Mouse (Mus musculus): ENCODE measurements around the gene 5730455P16Rik. TPM values are rescaled to one million over a fixed set of nuclear protein-coding genes. Genes with fewer than 3 reads are reported as not detected.
"Not testable (repeated sequence)": the region's sequence is repeated elsewhere in the genome, so short reads cannot be mapped to it uniquely, and the experiment has no call there.

5730455P16Rik gene
- polyA plus RNA-seq (2012; rRNA removed) = 4.1 and 5.0 TPM in 2 replicates

- peaks cover 3% of the 10 kb centered on the region; the same call in 1 of the 2 replicates for H3K4me1 ChIP-seq (ENCODE audit: control insufficient read depth, insufficient read depth, low read length)
- peak within 1 kb of the TSS; percentile 71 for H3K4me3 ChIP-seq (ENCODE audit: insufficient read depth, low read depth, low read length)
- H3K27ac ChIP-seq (ENCODE audit: insufficient read depth, low read depth, low read length) = no peak within 1 kb of the TSS
- no peaks in the 10 kb centered on the region for H3K27me3 ChIP-seq (replicated peaks; ENCODE audit: control insufficient read depth, insufficient read depth, low read length)
- H3K36me3 ChIP-seq (ENCODE audit: control insufficient read depth, insufficient read depth, low read length) = no peaks in the 10 kb centered on the region; the same call in 1 of the 2 replicates
- TF ChIP-seq CTCF (conservative IDR thresholded peaks at IDR 0.05; ENCODE audit: insufficient read depth, insufficient read length, low read depth, low read length) = no peak
- no peak for TF ChIP-seq POLR2A (IDR thresholded peaks at IDR 0.05; ENCODE audit: low read depth, low read length)
- WGBS = under 1% methylated on average over 43 of the region's 43 CpGs
- peak; percentile 87 for DNase-seq
These were observed at the start of gene 5730455P16Rik for GRCm38 (mm10) chr11:80377712-80378451. 5730455P16Rik (minus strand) TSS chr11:80378034.

- not testable (repeated sequence) for H3K4me3 ChIP-seq (ENCODE audit: insufficient read depth, low read depth, low read length); H3K4me1 ChIP-seq (ENCODE audit: control insufficient read depth, insufficient read depth, low read length); H3K27me3 ChIP-seq (replicated peaks; ENCODE audit: control insufficient read depth, insufficient read depth, low read length); DNase-seq; H3K36me3 ChIP-seq (ENCODE audit: control insufficient read depth, insufficient read depth, low read length); H3K27ac ChIP-seq (ENCODE audit: insufficient read depth, low read depth, low read length)
- 79% methylated on average over 16 of the region's 16 CpGs for WGBS
These were observed 48.4 kb upstream of the 5730455P16Rik start for GRCm38 (mm10) chr11:80426029-80426813.

DNA sequence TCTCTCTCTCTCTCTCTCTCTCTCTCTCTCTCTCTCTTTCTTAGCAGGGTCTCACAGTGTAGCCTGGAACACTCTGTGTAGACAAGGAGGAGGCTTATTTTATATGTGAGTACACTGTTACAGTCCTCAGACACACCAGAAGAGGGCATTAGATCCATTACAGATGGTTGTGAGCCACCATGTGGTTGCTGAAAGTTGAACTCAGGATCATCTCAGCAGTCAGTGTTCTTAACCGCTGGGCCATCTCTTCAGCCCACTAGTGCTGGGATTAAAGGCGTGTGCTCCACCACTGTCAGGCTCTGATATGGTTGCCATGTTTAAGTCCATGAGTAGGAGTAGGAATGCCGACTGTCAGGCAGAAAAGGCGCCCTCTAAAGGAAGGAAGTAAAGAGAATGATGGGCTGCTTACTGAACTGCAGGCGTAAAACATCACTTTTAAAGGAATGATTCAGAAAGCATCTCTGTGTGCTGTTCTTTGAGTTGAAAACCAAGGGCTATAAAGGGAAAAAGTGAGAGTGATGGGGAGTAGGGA lies 47.5 kb upstream of the 5730455P16Rik start:
- no peaks in the 10 kb centered on the region for H3K36me3 ChIP-seq (ENCODE audit: control insufficient read depth, insufficient read depth, low read length)
- no peak for TF ChIP-seq POLR2A (IDR thresholded peaks at IDR 0.05; ENCODE audit: low read depth, low read length)
- TF ChIP-seq CTCF (conservative IDR thresholded peaks at IDR 0.05; ENCODE audit: insufficient read depth, insufficient read length, low read depth, low read length) = no peak
- H3K27me3 ChIP-seq (replicated peaks; ENCODE audit: control insufficient read depth, insufficient read depth, low read length) = no peaks in the 10 kb centered on the region
- no peak overlapping the region for H3K4me3 ChIP-seq (ENCODE audit: insufficient read depth, low read depth, low read length)
- DNase-seq = no peak
- no peak overlapping the region for H3K27ac ChIP-seq (ENCODE audit: insufficient read depth, low read depth, low read length)
- peaks cover 4% of the 10 kb centered on the region; the same call in 1 of the 2 replicates for H3K4me1 ChIP-seq (ENCODE audit: control insufficient read depth, insufficient read depth, low read length)
- 60% methylated on average over 5 of the region's 5 CpGs for WGBS

DNA sequence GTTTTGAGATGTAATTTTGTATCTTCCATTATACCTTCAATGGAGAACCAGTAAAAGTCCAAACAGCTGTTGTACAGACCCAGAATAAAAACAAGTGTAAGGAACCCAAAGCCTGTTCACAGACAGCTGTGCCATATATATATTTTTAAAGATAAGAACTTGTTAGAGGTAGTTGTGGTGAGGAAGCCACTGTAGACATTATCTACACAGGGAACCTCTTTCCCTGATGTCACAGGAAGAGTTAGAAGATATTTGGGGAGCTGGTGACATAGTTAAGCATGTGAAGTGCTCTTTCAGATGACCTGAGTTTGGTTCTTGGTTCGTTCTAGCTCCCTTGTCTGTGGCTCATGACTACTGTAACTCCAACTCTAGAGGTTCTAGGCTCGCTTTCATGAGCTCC lies 46.9 kb upstream of the 5730455P16Rik start:
- Histone ChIP-seq H3K27me3 (replicated peaks; ENCODE audit: control insufficient read depth, insufficient read depth, low read length) (no peaks in the 10 kb centered on the region), H3K36me3 (ENCODE audit: control insufficient read depth, insufficient read depth, low read length) (no peaks in the 10 kb centered on the region), H3K4me1 (ENCODE audit: control insufficient read depth, insufficient read depth, low read length) (peaks cover 2% of the 10 kb centered on the region; the same call in 1 of the 2 replicates), H3K27ac (ENCODE audit: insufficient read depth, low read depth, low read length) (no peak overlapping the region), H3K4me3 (ENCODE audit: insufficient read depth, low read depth, low read length) (no peak overlapping the region)
- 93% methylated on average over 2 of the region's 2 CpGs for WGBS
- DNase-seq = no peak
- TF ChIP-seq CTCF (conservative IDR thresholded peaks at IDR 0.05; ENCODE audit: insufficient read depth, insufficient read length, low read depth, low read length) = no peak
- TF ChIP-seq POLR2A (IDR thresholded peaks at IDR 0.05; ENCODE audit: low read depth, low read length) = no peak

DNA sequence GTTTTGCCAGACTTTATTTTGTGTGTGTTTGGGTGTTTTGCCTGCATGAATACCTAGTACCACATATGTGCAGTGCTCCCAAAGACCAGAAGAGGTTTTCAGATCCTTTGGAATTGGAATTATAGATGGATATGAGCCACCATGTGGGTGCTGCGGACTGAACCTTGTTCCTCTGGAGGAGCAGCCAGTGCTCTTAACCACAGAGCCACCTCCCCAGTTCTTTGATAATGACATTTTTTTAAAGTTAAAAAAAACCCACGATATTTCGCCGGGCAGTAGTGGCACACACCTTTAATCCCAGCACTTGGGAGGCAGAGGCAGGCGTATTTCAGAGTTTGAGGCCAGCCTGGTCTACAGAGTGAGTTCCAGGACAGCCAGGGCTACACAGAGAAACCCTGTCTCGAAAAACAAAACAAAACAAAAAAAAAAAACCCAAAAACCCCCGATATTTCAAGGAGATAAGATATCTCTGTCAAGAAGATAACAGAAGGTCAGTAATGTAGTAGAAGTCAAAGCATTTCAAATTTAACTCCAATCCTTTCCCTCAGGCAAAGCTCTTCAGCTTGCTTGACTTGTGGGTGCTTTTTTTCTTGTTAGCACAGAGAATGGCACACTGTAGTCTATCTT lies 43.7 kb upstream of the 5730455P16Rik start:
- no peaks in the 10 kb centered on the region for H3K36me3 ChIP-seq (ENCODE audit: control insufficient read depth, insufficient read depth, low read length)
- no peak overlapping the region for H3K4me3 ChIP-seq (ENCODE audit: insufficient read depth, low read depth, low read length)
- H3K27ac ChIP-seq (ENCODE audit: insufficient read depth, low read depth, low read length) = no peak overlapping the region
- 84% methylated on average over 7 of the region's 7 CpGs for WGBS
- TF ChIP-seq POLR2A (IDR thresholded peaks at IDR 0.05; ENCODE audit: low read depth, low read length) (no peak), CTCF (conservative IDR thresholded peaks at IDR 0.05; ENCODE audit: insufficient read depth, insufficient read length, low read depth, low read length) (no peak)
- DNase-seq = no peak
- H3K4me1 ChIP-seq (ENCODE audit: control insufficient read depth, insufficient read depth, low read length) = no peaks in the 10 kb centered on the region
- no peaks in the 10 kb centered on the region for H3K27me3 ChIP-seq (replicated peaks; ENCODE audit: control insufficient read depth, insufficient read depth, low read length)

- Histone ChIP-seq H3K4me1 (ENCODE audit: control insufficient read depth, insufficient read depth, low read length) (no peaks in the 10 kb centered on the region), H3K27ac (ENCODE audit: insufficient read depth, low read depth, low read length) (no peak overlapping the region), H3K36me3 (ENCODE audit: control insufficient read depth, insufficient read depth, low read length) (no peaks in the 10 kb centered on the region), H3K27me3 (replicated peaks; ENCODE audit: control insufficient read depth, insufficient read depth, low read length) (no peaks in the 10 kb centered on the region), H3K4me3 (ENCODE audit: insufficient read depth, low read depth, low read length) (no peak overlapping the region)
- 74% methylated on average over 2 of the region's 2 CpGs for WGBS
- no peak for DNase-seq
- TF ChIP-seq POLR2A (IDR thresholded peaks at IDR 0.05; ENCODE audit: low read depth, low read length) = no peak
- no peak for TF ChIP-seq CTCF (conservative IDR thresholded peaks at IDR 0.05; ENCODE audit: insufficient read depth, insufficient read length, low read depth, low read length)
These were observed 42.6 kb upstream of the 5730455P16Rik start for GRCm38 (mm10) chr11:80420202-80420984.

All from kidney, adult 2 months (tissue).